Mouse (Mus musculus): Measurements from ENCODE around the gene Tle1.

DNA sequence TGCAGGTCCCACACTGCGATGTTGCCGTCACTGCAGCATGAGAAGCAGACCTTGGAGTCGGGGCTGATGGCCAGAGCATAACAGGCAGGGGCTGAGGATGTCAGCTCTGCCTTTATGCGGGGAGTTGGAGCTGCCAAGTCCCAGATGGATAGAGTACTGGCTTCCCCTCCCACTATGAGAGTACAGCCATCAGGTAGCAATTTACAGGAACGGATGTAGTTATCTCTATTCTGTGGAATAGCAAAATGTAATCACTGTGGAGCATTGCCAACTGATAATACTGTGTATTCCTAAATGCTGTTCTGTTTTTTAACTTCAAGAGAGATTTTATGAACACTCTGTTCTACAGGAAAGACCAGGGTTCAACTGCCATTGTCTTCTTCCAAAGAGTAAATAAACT is 75.9 kb downstream of the Tle1 start:
- TF ChIP-seq CTCF (IDR thresholded peaks at IDR 0.05; ENCODE audit: control insufficient read depth, insufficient read depth, low read length) = no peak
- no peak for TF ChIP-seq POLR2A (IDR thresholded peaks at IDR 0.05; ENCODE audit: borderline replicate concordance, control insufficient read depth, low read depth, low read length)

All from bone marrow, adult 2 months (tissue).